Mouse (Mus musculus) forebrain, embryonic 13.5 days (tissue): ENCODE measurements around the gene Ccdc57. TPM values are rescaled to one million over a fixed set of nuclear protein-coding genes. Genes with fewer than 3 reads are reported as not detected.

ENCODE experiments used
- ATAC-seq: fragments of 200-750 bp; cut with Nextera tagmentation; 2 replicates; pipeline ENCODE4 v1.8.0; 2017
- H3K27ac ChIP-seq: fragments of 300-500 bp; sonication (generic); 2 replicates; pipeline ENCODE4 v1.5.1; 2015; ENCODE audit warnings: inconsistent platforms, mild to moderate bottlenecking, moderate library complexity
- H3K27me3 ChIP-seq: fragments of 300-500 bp; sonication (generic); 2 replicates; pipeline ENCODE4 v1.6.1; 2015; ENCODE audit warnings: mild to moderate bottlenecking, inconsistent platforms
- H3K36me3 ChIP-seq: fragments of 300-500 bp; sonication (generic); 2 replicates; pipeline ENCODE4 v1.6.1; 2015; ENCODE audit warnings: mild to moderate bottlenecking, inconsistent platforms; ENCODE audit not compliant: poor library complexity, severe bottlenecking
- H3K4me1 ChIP-seq: fragments of 300-500 bp; sonication (generic); 2 replicates; pipeline ENCODE4 v1.6.1; 2015; ENCODE audit warnings: inconsistent platforms
- H3K4me2 ChIP-seq: fragments of 300-500 bp; sonication (generic); 2 replicates; pipeline ENCODE4 v1.6.1; 2015; ENCODE audit warnings: inconsistent platforms, mild to moderate bottlenecking, moderate library complexity
- H3K4me3 ChIP-seq: fragments of 300-500 bp; sonication (generic); 2 replicates; pipeline ENCODE4 v1.5.1; 2015; ENCODE audit warnings: mild to moderate bottlenecking, inconsistent platforms
- H3K9ac ChIP-seq: fragments of 300-500 bp; sonication (generic); 2 replicates; pipeline ENCODE4 v1.6.1; 2015; ENCODE audit warnings: mild to moderate bottlenecking, inconsistent platforms
- H3K9me3 ChIP-seq: fragments of 300-500 bp; sonication (generic); replicated peaks from 2 replicates; pipeline ENCODE4 v1.6.1; 2016; ENCODE audit warnings: inconsistent platforms
- WGBS: fragments of 180-500 bp; shearing (Covaris S2); methylation state at CpG from one replicate; pipeline ENCODE4 v1.1.7; 2015; 5-methylcytosine and 5-hydroxymethylcytosine counted together
- polyA plus RNA-seq: library from polyadenylated mRNA; unstranded; fragments of >200 nt; fragmentation: Nextera tagmentation; extraction: Ambion mirVana; gene quantifications from 2 replicates; pipeline ENCODE4 v1.2.1, GENCODE M21; 2015

Gene Ccdc57
- polyA plus RNA-seq, 1 experiment from 2014 or later = 5.6 TPM

- Histone ChIP-seq H3K4me1 (peaks cover 44% of the 10 kb centered on the region), H3K36me3 (peaks cover 51% of the 10 kb centered on the region), H3K9ac (peak overlapping the region; percentile 96), H3K4me2 (peak overlapping the region; percentile 94), H3K9me3 (no peaks in the 10 kb centered on the region), H3K4me3 (peak overlapping the region; percentile 88), H3K27me3 (no peaks in the 10 kb centered on the region), H3K27ac (no peak overlapping the region)
- ATAC-seq = no peak
- WGBS = 68% methylated on average over 4 of the region's 4 CpGs
Observed at GRCm38 (mm10) chr11:120822321-120822720, 110.4 kb downstream of the Ccdc57 start.

- peaks cover 42% of the 10 kb centered on the region for H3K4me1 ChIP-seq
- ATAC-seq = no peak
- WGBS = 81% methylated on average over 14 of the region's 14 CpGs
- no peak overlapping the region; the same call in 1 of the 2 replicates for H3K27ac ChIP-seq
- H3K9ac ChIP-seq = peak overlapping the region; percentile 96
- H3K27me3 ChIP-seq = no peaks in the 10 kb centered on the region
- H3K4me3 ChIP-seq = peak overlapping the region; percentile 88
- H3K4me2 ChIP-seq = peak overlapping the region; percentile 94
- no peaks in the 10 kb centered on the region for H3K9me3 ChIP-seq
- peaks cover 62% of the 10 kb centered on the region for H3K36me3 ChIP-seq
Observed at GRCm38 (mm10) chr11:120821076-120821922, 111.4 kb downstream of the Ccdc57 start.

GRCm38 (mm10) chr11:120820546-120820945 lies 112.1 kb downstream of the Ccdc57 start:
- Histone ChIP-seq H3K9me3 (no peaks in the 10 kb centered on the region), H3K4me3 (no peak overlapping the region), H3K27me3 (no peaks in the 10 kb centered on the region), H3K4me2 (no peak overlapping the region), H3K36me3 (peaks cover 69% of the 10 kb centered on the region), H3K27ac (no peak overlapping the region), H3K9ac (peak overlapping the region; percentile 12; the same call in 1 of the 2 replicates), H3K4me1 (peaks cover 34% of the 10 kb centered on the region)
- ATAC-seq = no peak
- 88% methylated on average over 14 of the region's 14 CpGs for WGBS

GRCm38 (mm10) chr11:120819556-120819955 lies 113.1 kb downstream of the Ccdc57 start:
- 93% methylated on average over 6 of the region's 6 CpGs for WGBS
- Histone ChIP-seq H3K4me1 (peaks cover 27% of the 10 kb centered on the region), H3K27me3 (no peaks in the 10 kb centered on the region), H3K9ac (no peak overlapping the region), H3K27ac (no peak overlapping the region), H3K4me2 (no peak overlapping the region), H3K4me3 (no peak overlapping the region), H3K9me3 (no peaks in the 10 kb centered on the region), H3K36me3 (peaks cover 79% of the 10 kb centered on the region)
- no peak for ATAC-seq

- Histone ChIP-seq H3K4me3 (no peak overlapping the region), H3K4me1 (peaks cover 26% of the 10 kb centered on the region), H3K36me3 (peaks cover 92% of the 10 kb centered on the region), H3K9me3 (no peaks in the 10 kb centered on the region), H3K9ac (no peak overlapping the region), H3K4me2 (no peak overlapping the region), H3K27ac (no peak overlapping the region), H3K27me3 (no peaks in the 10 kb centered on the region)
- ATAC-seq = no peak
- WGBS = 94% methylated on average over 13 of the region's 13 CpGs
Observed at GRCm38 (mm10) chr11:120818251-120818650, 114.4 kb downstream of the Ccdc57 start.

GRCm38 (mm10) chr11:120817358-120817757 lies 115.3 kb downstream of the Ccdc57 start:
- Histone ChIP-seq H3K27me3 (no peaks in the 10 kb centered on the region), H3K4me1 (peaks cover 17% of the 10 kb centered on the region), H3K9me3 (no peaks in the 10 kb centered on the region), H3K36me3 (peaks cover 100% of the 10 kb centered on the region), H3K4me2 (no peak overlapping the region), H3K4me3 (no peak overlapping the region), H3K27ac (no peak overlapping the region), H3K9ac (no peak overlapping the region)
- ATAC-seq = no peak
- 96% methylated on average over 6 of the region's 6 CpGs for WGBS

GRCm38 (mm10) chr11:120812068-120812467 lies 120.6 kb downstream of the Ccdc57 start:
- no peaks in the 10 kb centered on the region for H3K9me3 ChIP-seq
- 90% methylated on average over 16 of the region's 16 CpGs for WGBS
- ATAC-seq = no peak
- no peak overlapping the region for H3K4me2 ChIP-seq
- H3K4me1 ChIP-seq = no peaks in the 10 kb centered on the region
- H3K36me3 ChIP-seq = peaks cover 100% of the 10 kb centered on the region
- H3K4me3 ChIP-seq = no peak overlapping the region
- no peak overlapping the region for H3K9ac ChIP-seq
- no peaks in the 10 kb centered on the region for H3K27me3 ChIP-seq
- no peak overlapping the region for H3K27ac ChIP-seq

GRCm38 (mm10) chr11:120808010-120808409 lies 124.7 kb downstream of the Ccdc57 start:
- Histone ChIP-seq H3K4me2 (no peak overlapping the region), H3K27me3 (no peaks in the 10 kb centered on the region), H3K27ac (no peak overlapping the region), H3K36me3 (peaks cover 84% of the 10 kb centered on the region), H3K4me3 (no peak overlapping the region), H3K4me1 (no peaks in the 10 kb centered on the region), H3K9me3 (no peaks in the 10 kb centered on the region), H3K9ac (no peak overlapping the region)
- ATAC-seq = no peak
- 94% methylated on average over 12 of the region's 12 CpGs for WGBS

GRCm38 (mm10) chr11:120805375-120806298 lies 127.0 kb downstream of the Ccdc57 start:
- H3K4me2 ChIP-seq = no peak overlapping the region
- no peaks in the 10 kb centered on the region for H3K27me3 ChIP-seq
- H3K9ac ChIP-seq = no peak overlapping the region
- H3K9me3 ChIP-seq = no peaks in the 10 kb centered on the region
- H3K27ac ChIP-seq = no peak overlapping the region
- H3K4me3 ChIP-seq = no peak overlapping the region
- peaks cover 60% of the 10 kb centered on the region for H3K36me3 ChIP-seq
- no peak for ATAC-seq
- H3K4me1 ChIP-seq = no peaks in the 10 kb centered on the region
- 91% methylated on average over 7 of the region's 7 CpGs for WGBS

GRCm38 (mm10) chr11:120804769-120805168 lies 127.9 kb downstream of the Ccdc57 start:
- Histone ChIP-seq H3K4me2 (no peak overlapping the region), H3K9me3 (no peaks in the 10 kb centered on the region), H3K4me1 (no peaks in the 10 kb centered on the region; the same call in 1 of the 2 replicates), H3K27me3 (no peaks in the 10 kb centered on the region), H3K27ac (no peak overlapping the region; the same call in 1 of the 2 replicates), H3K36me3 (peaks cover 52% of the 10 kb centered on the region), H3K4me3 (no peak overlapping the region), H3K9ac (no peak overlapping the region)
- 82% methylated on average over 4 of the region's 4 CpGs for WGBS
- no peak for ATAC-seq

- H3K4me3 ChIP-seq = no peak overlapping the region
- no peak overlapping the region for H3K27ac ChIP-seq
- no peak overlapping the region for H3K4me2 ChIP-seq
- 81% methylated on average over 7 of the region's 7 CpGs for WGBS
- no peak for ATAC-seq
- no peaks in the 10 kb centered on the region; the same call in 1 of the 2 replicates for H3K4me1 ChIP-seq
- H3K9me3 ChIP-seq = no peaks in the 10 kb centered on the region
- H3K9ac ChIP-seq = no peak overlapping the region
- H3K27me3 ChIP-seq = no peaks in the 10 kb centered on the region
- peaks cover 47% of the 10 kb centered on the region for H3K36me3 ChIP-seq
Observed at GRCm38 (mm10) chr11:120804274-120804673, 128.4 kb downstream of the Ccdc57 start.
